Mouse (Mus musculus) brain, embryonic 14.5 days (tissue): ENCODE measurements around the gene Arfip1.

ENCODE experiments used
- CTCF ChIP-seq: fragments of 200-500 bp; IDR thresholded peaks from 2 replicates; pipeline ENCODE4 v1.5.1; 2012; ENCODE audit warnings: inconsistent platforms, mild to moderate bottlenecking, moderate library complexity, borderline replicate concordance; ENCODE audit not compliant: insufficient read depth, insufficient read length; ENCODE audit errors: extremely low read depth
- POLR2A ChIP-seq: fragments of 200-500 bp; IDR thresholded peaks from 2 replicates; pipeline ENCODE4 v1.6.1; 2012; ENCODE audit warnings: mild to moderate bottlenecking, inconsistent platforms, borderline replicate concordance; ENCODE audit not compliant: poor library complexity, insufficient read depth, insufficient read length, severe bottlenecking; ENCODE audit errors: extremely low read depth

- TF ChIP-seq CTCF (no peak), POLR2A (no peak)
Measured at GRCm38 (mm10) chr3:84465822-84466500, 116.5 kb downstream of the Arfip1 start.
